Mouse (Mus musculus): Measurements from ENCODE around the gene Dusp10.

The Dusp10 gene

GRCm38 (mm10) chr1:184100927-184101749 lies 88.0 kb downstream of the Dusp10 start:
- DNase-seq (ENCODE audit: low spot score) = no peak

GRCm38 (mm10) chr1:184101750-184102046 lies 88.6 kb downstream of the Dusp10 start:
- no peak for DNase-seq (ENCODE audit: low spot score)

GRCm38 (mm10) chr1:184106832-184107231 lies 93.7 kb downstream of the Dusp10 start:
- no peak for DNase-seq (ENCODE audit: low spot score)

- no peak for DNase-seq (ENCODE audit: low spot score)
Observed at GRCm38 (mm10) chr1:184107448-184107847, 94.3 kb downstream of the Dusp10 start.

- DNase-seq (ENCODE audit: low spot score) = no peak
Observed at GRCm38 (mm10) chr1:184108254-184108653, 95.2 kb downstream of the Dusp10 start.

GRCm38 (mm10) chr1:184117586-184117985 lies 104.5 kb downstream of the Dusp10 start:
- no peak for DNase-seq (ENCODE audit: low spot score)

- no peak for DNase-seq (ENCODE audit: low spot score)
Observed at GRCm38 (mm10) chr1:184117991-184118390, 104.9 kb downstream of the Dusp10 start.

- no peak for DNase-seq (ENCODE audit: low spot score)
Observed at GRCm38 (mm10) chr1:184118586-184118985, 105.5 kb downstream of the Dusp10 start.

Data from embryo, embryonic 10 days (tissue).